In the genomic region with DNA sequence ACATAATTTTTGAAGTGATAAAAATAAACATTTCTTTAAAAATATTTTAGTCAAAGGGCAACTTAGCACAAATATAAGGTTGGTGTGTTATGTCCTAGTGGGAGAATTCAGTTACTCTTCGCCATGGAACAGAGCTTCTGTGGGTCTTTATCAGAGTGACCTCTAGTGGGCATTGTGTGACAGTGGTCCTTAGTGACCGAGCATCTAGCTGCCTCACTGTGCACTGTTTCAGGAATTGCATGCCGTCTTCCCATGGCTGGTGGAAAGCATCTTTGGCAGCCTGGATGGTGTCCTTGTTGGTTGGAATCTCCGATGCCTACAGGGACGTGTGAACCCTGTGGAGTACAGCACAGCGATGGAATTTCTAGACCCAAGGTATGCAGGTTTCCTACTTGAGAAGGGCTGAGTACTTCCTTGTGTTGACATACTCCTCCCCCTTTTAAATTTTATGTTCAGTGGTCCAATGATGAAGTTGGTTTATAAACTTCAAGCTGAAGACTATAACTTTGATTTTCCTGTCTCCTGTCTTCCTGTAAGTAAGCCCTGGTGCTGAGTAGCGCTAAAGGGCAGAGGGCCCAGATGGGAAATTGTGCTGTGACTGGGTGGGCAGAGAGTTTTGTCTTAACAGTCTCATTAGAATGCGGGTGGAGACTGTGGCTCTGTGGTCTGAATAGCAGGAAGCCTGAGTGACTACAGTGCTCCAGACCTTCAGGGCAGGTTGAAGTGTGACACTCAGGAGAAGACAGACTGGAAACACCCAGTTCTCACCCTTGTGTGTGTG, we compare ENCODE assay signal across 9 mouse cellular contexts. TPM values are rescaled to one million over a fixed set of nuclear protein-coding genes. Genes with fewer than 3 reads are reported as not detected.
DNase-seq lines count a peak whose midpoint lies in the region; ATAC-seq and TF ChIP-seq lines count a peak whose summit lies in the region.
"Had no signal": no experiment of that assay in that cellular context is flagged by ENCODE, and none has a peak within 500 bp of the region (broad histone marks: within the 10 kb centered on the region; RNA-seq: fewer than 3 reads in every experiment).

No protein-coding gene starts in this region.

- peaks cover 86% of the 10 kb centered on the region for H3K36me3 ChIP-seq in forebrain, embryonic 14.5 days (ENCODE audit: control insufficient read depth, insufficient read depth, low read length)
- peaks cover 68% of the 10 kb centered on the region for H3K36me3 ChIP-seq in forebrain, embryonic 15.5 days
- H3K36me3 ChIP-seq in spleen, adult 2 months (ENCODE audit: control insufficient read depth, insufficient read depth, low read length) = peaks cover 22% of the 10 kb centered on the region; the same call in 1 of the 2 replicates
- peaks cover 25% of the 10 kb centered on the region for H3K36me3 ChIP-seq in stomach, postnatal 0 days (ENCODE audit: control insufficient read depth, insufficient read depth, low read length)

- no peak overlapping the region for H3K4me3 ChIP-seq in forebrain, embryonic 14.5 days (ENCODE audit: low read depth, low read length)
- no peak overlapping the region for H3K4me3 ChIP-seq in forebrain, embryonic 15.5 days
- H3K4me3 ChIP-seq in spleen, adult 2 months (ENCODE audit: extremely low read depth, insufficient read depth, insufficient read length) = no peak overlapping the region
- H3K4me3 ChIP-seq in stomach, postnatal 0 days (ENCODE audit: low read depth, low read length) = no peak overlapping the region

- H3K27ac ChIP-seq in forebrain, embryonic 14.5 days (ENCODE audit: low read depth, low read length) = no peak overlapping the region
- H3K27ac ChIP-seq in forebrain, embryonic 15.5 days (replicated peaks) = no peak overlapping the region
- no peak overlapping the region for H3K27ac ChIP-seq in spleen, adult 2 months (ENCODE audit: insufficient read depth, low read length)
- no peak overlapping the region for H3K27ac ChIP-seq in stomach, postnatal 0 days (replicated peaks)

- 73% methylated on average over 8 of the region's 8 CpGs for WGBS in forebrain, embryonic 14.5 days
- WGBS in forebrain, embryonic 15.5 days = 69% methylated on average over 8 of the region's 8 CpGs
- WGBS in spleen, adult 2 months = 81% methylated on average over 8 of the region's 8 CpGs
- 67% methylated on average over 8 of the region's 8 CpGs for whole genome bisulfite sequencing in stomach, postnatal 0 days

- ATAC-seq in forebrain, embryonic 14.5 days = 0 out of 2 replicates have a peak, but pooled peaks have one; percentile 54
- ATAC-seq in forebrain, embryonic 15.5 days (replicated peaks) = no peak
- peak; percentile 64 for ATAC-seq in stomach, postnatal 0 days (ENCODE audit: low FRiP score, low TSS enrichment)
- ATAC-seq: inflammation-experienced regulatory T-cells, adult 6 months had no signal

- no peaks in the 10 kb centered on the region for H3K4me1 ChIP-seq in forebrain, embryonic 14.5 days (ENCODE audit: control insufficient read depth, insufficient read depth, low read length)
- peaks cover 1% of the 10 kb centered on the region; the same call in 1 of the 2 replicates for H3K4me1 ChIP-seq in forebrain, embryonic 15.5 days
- H3K4me1 ChIP-seq in spleen, adult 2 months (ENCODE audit: control insufficient read depth, insufficient read depth, insufficient read length) = no peaks in the 10 kb centered on the region
- no peaks in the 10 kb centered on the region for H3K4me1 ChIP-seq in stomach, postnatal 0 days (replicated peaks; ENCODE audit: control insufficient read depth, insufficient read depth)

- TF ChIP-seq EP300 in stomach, postnatal 0 days (optimal IDR thresholded peaks at IDR 0.05) = no peak

- peak; percentile 29; the same call in 1 of the 2 replicates for TF ChIP-seq CTCF in spleen, adult 2 months (IDR thresholded peaks at IDR 0.05; ENCODE audit: extremely low read depth, insufficient read depth, insufficient read length, insufficient replicate concordance)
- peak; percentile 82 for TF ChIP-seq CTCF in stomach, postnatal 0 days (IDR thresholded peaks at IDR 0.05; ENCODE audit: low read depth)

- no peak overlapping the region for H3K9ac ChIP-seq in forebrain, embryonic 14.5 days (ENCODE audit: low read length)
- H3K9ac ChIP-seq in forebrain, embryonic 15.5 days (replicated peaks) = no peak overlapping the region
- H3K9ac ChIP-seq in stomach, postnatal 0 days (ENCODE audit: low read length) = no peak overlapping the region

- H3K4me2 ChIP-seq in forebrain, embryonic 14.5 days (ENCODE audit: low read length) = no peak overlapping the region
- no peak overlapping the region for H3K4me2 ChIP-seq in forebrain, embryonic 15.5 days (replicated peaks)
- H3K4me2 ChIP-seq in stomach, postnatal 0 days (replicated peaks; ENCODE audit: low read depth) = no peak overlapping the region

- no peak for TF ChIP-seq POLR2A in spleen, adult 2 months (IDR thresholded peaks at IDR 0.05; ENCODE audit: low read depth, low read length)

- DNase-seq in forebrain, embryonic 14.5 days (ENCODE audit: low spot score) = peak; percentile 67
- no peak for DNase-seq in spleen, adult 2 months (ENCODE audit: low read depth in 1 of 2, low spot score in 2 of 2)
- DNase-seq in spleen, postnatal 10 days (ENCODE audit: low spot score in 2 of 2) = no peak
- DNase-seq in induced T-regulatory cell, adult 2 months (ENCODE audit: low read depth) = peak; percentile 35
- DNase-seq in stomach, postnatal 0 days (ENCODE audit: low spot score) = no peak
- DNase-seq in right cerebral cortex, postnatal 4 days = no peak
- no peak for DNase-seq in layer of hippocampus, postnatal 25 days (ENCODE audit: extremely low spot score in 1 of 2, low spot score in 1 of 2)

- H3K27me3 ChIP-seq in forebrain, embryonic 14.5 days (replicated peaks; ENCODE audit: control insufficient read depth, insufficient read depth, low read length) = no peaks in the 10 kb centered on the region
- no peaks in the 10 kb centered on the region for H3K27me3 ChIP-seq in forebrain, embryonic 15.5 days
- no peaks in the 10 kb centered on the region for H3K27me3 ChIP-seq in spleen, adult 2 months (ENCODE audit: control insufficient read depth, insufficient read depth, low read length)
- H3K27me3 ChIP-seq in stomach, postnatal 0 days (ENCODE audit: control insufficient read depth, insufficient read depth, low read length) = no peaks in the 10 kb centered on the region

- no peaks in the 10 kb centered on the region for H3K9me3 ChIP-seq in forebrain, embryonic 14.5 days (replicated peaks; ENCODE audit: control insufficient read depth, low read length)
- H3K9me3 ChIP-seq in forebrain, embryonic 15.5 days = no peaks in the 10 kb centered on the region
- H3K9me3 ChIP-seq in stomach, postnatal 0 days (ENCODE audit: control insufficient read depth, low read length) = no peaks in the 10 kb centered on the region

RNA-seq across cellular contexts. Expression of a gene that starts 6.5 kb away (rescaled TPM):
- 34.3 and 35.7 TPM in 2 replicates for polyA plus RNA-seq in forebrain, embryonic 14.5 days (2014; fragmentation: Nextera tagmentation; extraction: Ambion mirVana)
- polyA plus RNA-seq in forebrain, embryonic 15.5 days (2015; fragmentation: Nextera tagmentation; extraction: Ambion mirVana) = 30.6 and 32.7 TPM in 2 replicates
- 42.5 and 44.6 TPM in 2 replicates for polyA plus RNA-seq in spleen, adult 2 months (2012; rRNA removed)
- polyA plus RNA-seq in stomach, postnatal 0 days (2015; fragmentation: Nextera tagmentation; extraction: Ambion mirVana) = 7.7 and 9.7 TPM in 2 replicates
- 10 to 100 TPM; 40.8 to 58.6 TPM for total RNA-seq in layer of hippocampus, postnatal 25 days (2021)

RNA-seq across cellular contexts. Expression of a gene that starts 20.6 kb away (rescaled TPM):
- polyA plus RNA-seq in forebrain, embryonic 14.5 days (2014; fragmentation: Nextera tagmentation; extraction: Ambion mirVana) = 4.8 and 5.7 TPM in 2 replicates
- polyA plus RNA-seq in forebrain, embryonic 15.5 days (2015; fragmentation: Nextera tagmentation; extraction: Ambion mirVana) = 6.6 and 8.3 TPM in 2 replicates
- 1.0 and 1.4 TPM in 2 replicates for polyA plus RNA-seq in spleen, adult 2 months (2012; rRNA removed)
- 4.8 and 4.9 TPM in 2 replicates for polyA plus RNA-seq in stomach, postnatal 0 days (2015; fragmentation: Nextera tagmentation; extraction: Ambion mirVana)
- 10 to 100 TPM; 38.7 to 39.3 TPM for total RNA-seq in layer of hippocampus, postnatal 25 days (2021)

RNA-seq across cellular contexts. Expression of a gene that starts 42.7 kb away (rescaled TPM):
- 23.3 and 27.1 TPM in 2 replicates for polyA plus RNA-seq in forebrain, embryonic 14.5 days (2014; fragmentation: Nextera tagmentation; extraction: Ambion mirVana)
- polyA plus RNA-seq in forebrain, embryonic 15.5 days (2015; fragmentation: Nextera tagmentation; extraction: Ambion mirVana) = 29.3 and 32.0 TPM in 2 replicates
- 4.3 and 5.1 TPM in 2 replicates for polyA plus RNA-seq in spleen, adult 2 months (2012; rRNA removed)
- polyA plus RNA-seq in stomach, postnatal 0 days (2015; fragmentation: Nextera tagmentation; extraction: Ambion mirVana) = 22.8 and 24.4 TPM in 2 replicates
- total RNA-seq in layer of hippocampus, postnatal 25 days (2021) = 100 to 1,000 TPM in 1 of 2 experiments, 10 to 100 TPM in 1; 88.1 to 103 TPM

Comparison
In these comparisons a context has a peak if more than half of its experiments do, and no peak if none do; other contexts are left out.
1. DNase-seq: peak in forebrain, embryonic 14.5 days (single experiment) and induced T-regulatory cell, adult 2 months (single experiment); none in spleen, adult 2 months (0 of 2), spleen, postnatal 10 days (0 of 2), stomach, postnatal 0 days (single experiment), right cerebral cortex, postnatal 4 days (single experiment) and layer of hippocampus, postnatal 25 days (0 of 2).